Mouse (Mus musculus): ENCODE results near the gene Ide.

GRCm38 (mm10) chr19:37348952-37349351 lies 11.3 kb upstream of the Ide start:
- TF ChIP-seq CTCF (IDR thresholded peaks at IDR 0.05; ENCODE audit: low read depth) (no peak), EP300 (IDR thresholded peaks at IDR 0.05; ENCODE audit: low read depth) (no peak)
